Mouse (Mus musculus): Measurements from ENCODE around the gene Gm21891. TPM values are rescaled to one million over a fixed set of nuclear protein-coding genes. Genes with fewer than 3 reads are reported as not detected.
"Not testable (repeated sequence)": the region's sequence is repeated elsewhere in the genome, so short reads cannot be mapped to it uniquely, and the experiment has no call there.

The Gm21891 gene
- total RNA-seq (2015; ENCODE audit: low replicate concordance) (not detected in 2 replicates), total RNA-seq (2017; ENCODE audit: low replicate concordance) (not detected in 2 replicates)

- not testable (repeated sequence) for ATAC-seq (replicated peaks; ENCODE audit: low FRiP score, poor library complexity, severe bottlenecking)
These were observed at the start of gene Gm21891 for GRCm38 (mm10) chrY:13133392-13133791. TSS of gene Gm21891 (minus strand) at chrY:13133492.

DNA sequence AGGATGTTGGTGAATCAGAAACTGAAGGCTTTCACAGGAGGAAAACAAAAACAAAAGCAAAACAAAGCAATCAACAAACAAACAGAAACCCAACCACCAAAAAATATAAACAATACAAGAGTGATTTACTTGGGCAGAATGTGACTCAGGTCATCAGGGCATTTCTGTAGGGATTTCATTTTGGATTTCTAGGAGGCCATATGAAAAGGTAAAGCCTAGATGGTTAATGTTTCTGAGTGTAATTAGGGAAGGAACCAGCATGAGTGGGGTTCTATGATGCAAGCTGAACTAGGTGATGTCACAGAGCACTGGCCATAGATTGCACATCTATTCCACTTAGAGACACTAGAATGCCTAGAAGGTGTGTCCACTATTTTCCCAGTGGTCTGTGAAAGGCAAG is 28.4 kb upstream of the Gm21891 start, which contains the start of gene Gm21425:
Gene Gm21425 (plus strand): TSS at position 301 of the 400 bp plus-strand sequence.
- not testable (repeated sequence) for ATAC-seq (replicated peaks; ENCODE audit: low FRiP score, poor library complexity, severe bottlenecking)

Other genes with a start within 250 kb of the Gm21891 start
- not detected in 2 replicates for gene Gm20807, start 90.6 kb downstream of the Gm21891 start, total RNA-seq (2015; ENCODE audit: low replicate concordance)
- gene Gm20807, start 90.6 kb downstream of the Gm21891 start, total RNA-seq (2017; ENCODE audit: low replicate concordance), result not detected in 2 replicates
- gene Gm21425, start 28.5 kb upstream of the Gm21891 start, total RNA-seq (2015; ENCODE audit: low replicate concordance), result not detected in 2 replicates
- not detected in 2 replicates for gene Gm21425, start 28.5 kb upstream of the Gm21891 start, total RNA-seq (2017; ENCODE audit: low replicate concordance)
- gene Gm21828, start 90.4 kb upstream of the Gm21891 start, total RNA-seq (2015; ENCODE audit: low replicate concordance), result not detected in 2 replicates
- not detected in 2 replicates for gene Gm21828, start 90.4 kb upstream of the Gm21891 start, total RNA-seq (2017; ENCODE audit: low replicate concordance)
- gene Gm21440, start 118.9 kb upstream of the Gm21891 start, total RNA-seq (2015; ENCODE audit: low replicate concordance), result not detected in 2 replicates
- not detected in 2 replicates for gene Gm21440, start 118.9 kb upstream of the Gm21891 start, total RNA-seq (2017; ENCODE audit: low replicate concordance)
- not detected in 2 replicates for gene Gm21454, start 119.0 kb upstream of the Gm21891 start, total RNA-seq (2015; ENCODE audit: low replicate concordance)
- not detected in 2 replicates for gene Gm21454, start 119.0 kb upstream of the Gm21891 start, total RNA-seq (2017; ENCODE audit: low replicate concordance)
- gene Gm21725, start 215.6 kb upstream of the Gm21891 start, total RNA-seq (2015; ENCODE audit: low replicate concordance), result not detected in 2 replicates
- gene Gm21725, start 215.6 kb upstream of the Gm21891 start, total RNA-seq (2017; ENCODE audit: low replicate concordance), result not detected in 2 replicates